ENCODE assay signal across 9 mouse cellular contexts in the genomic region with DNA sequence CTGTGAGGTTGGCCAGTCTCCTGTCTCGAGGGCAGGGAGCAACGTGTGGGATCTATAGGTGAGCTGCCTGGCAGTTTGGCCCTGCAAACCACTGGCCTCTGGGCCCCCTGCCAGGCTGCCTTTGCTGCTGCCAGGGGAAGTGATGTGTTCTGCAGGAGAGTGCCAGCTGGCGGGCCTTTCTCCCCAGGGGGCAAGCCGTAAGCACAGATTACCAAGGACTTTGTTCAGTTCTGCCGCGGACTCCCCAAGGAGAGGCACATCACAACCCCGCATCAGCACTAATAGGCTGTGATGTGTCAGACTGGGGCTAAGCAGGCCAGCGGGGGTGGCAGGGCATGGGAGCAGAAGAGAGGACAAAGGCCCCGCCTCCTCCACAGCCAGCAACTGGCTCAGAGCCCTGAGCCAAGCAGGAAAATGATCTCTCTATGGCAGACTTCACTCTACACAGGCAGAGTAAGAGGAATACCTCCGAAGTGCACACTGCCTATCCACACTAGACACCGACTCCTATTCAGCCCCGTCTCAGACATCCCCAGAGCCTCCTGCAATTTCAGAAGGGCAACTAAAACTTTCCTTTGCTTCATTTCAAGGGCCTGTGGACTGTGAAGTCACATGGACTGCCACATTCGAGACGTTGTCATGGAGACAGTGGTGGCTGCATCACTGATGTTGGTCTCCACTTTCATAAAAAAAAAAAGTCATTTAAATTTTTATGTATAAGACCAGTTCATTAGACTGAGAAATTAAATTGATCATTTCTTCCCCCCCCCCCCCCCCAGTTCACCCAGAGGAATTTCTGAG.
DNase-seq lines count a peak whose midpoint lies in the region; ATAC-seq lines count a peak whose summit lies in the region.
"Had no signal": no experiment of that assay in that cellular context is flagged by ENCODE, and none has a peak within 500 bp of the region (broad histone marks: within the 10 kb centered on the region; RNA-seq: fewer than 3 reads in every experiment).

No protein-coding gene starts in this region.

- H3K27me3 ChIP-seq in forebrain, embryonic 16.5 days (replicated peaks; ENCODE audit: control insufficient read depth, insufficient read depth, low read length): no peaks in the 10 kb centered on the region
- peaks cover 36% of the 10 kb centered on the region for H3K27me3 ChIP-seq in lung, embryonic 15.5 days

- H3K4me1 ChIP-seq in forebrain, embryonic 16.5 days (replicated peaks; ENCODE audit: control insufficient read depth, insufficient read depth, low read length): peaks cover 52% of the 10 kb centered on the region
- H3K4me1 ChIP-seq in lung, embryonic 15.5 days: peaks cover 10% of the 10 kb centered on the region

- ATAC-seq in forebrain, embryonic 16.5 days: peak; percentile 85
- ATAC-seq in lung, embryonic 15.5 days (ENCODE audit: borderline replicate concordance, extremely low read depth, low FRiP score, low TSS enrichment): peak; percentile 69
- no peak for ATAC-seq in CD4-positive, CD25-positive, alpha-beta regulatory T cell, adult 4 months

- DNase-seq in MN1 (ENCODE audit: low spot score): peak; percentile 94
- DNase-seq in cerebellum, adult 18-20 months: peak; percentile 65 to 67
- peak; percentile 83 to 92 for DNase-seq in heart, postnatal 14 days
- DNase-seq in kidney, postnatal 4 days: peak; percentile 72 to 82
- DNase-seq in retina, adult 2 months (ENCODE audit: low read depth, low spot score): peak; percentile 38

- no peak overlapping the region for H3K9ac ChIP-seq in forebrain, embryonic 16.5 days (replicated peaks; ENCODE audit: low read depth, low read length)
- H3K9ac ChIP-seq in lung, embryonic 15.5 days: no peak overlapping the region
- H3K9ac ChIP-seq: liver, embryonic 14.5 days had no signal

- 4% methylated on average over 14 of the region's 14 CpGs for WGBS in forebrain, embryonic 16.5 days
- WGBS in lung, embryonic 15.5 days: 22% methylated on average over 14 of the region's 14 CpGs

- H3K36me3 ChIP-seq in forebrain, embryonic 16.5 days (ENCODE audit: control insufficient read depth, insufficient read depth): no peaks in the 10 kb centered on the region
- no peaks in the 10 kb centered on the region for H3K36me3 ChIP-seq in lung, embryonic 15.5 days

- no peak overlapping the region for H3K4me3 ChIP-seq in forebrain, embryonic 16.5 days (replicated peaks; ENCODE audit: low read length)
- H3K4me3 ChIP-seq in lung, embryonic 15.5 days: no peak overlapping the region

- no peak overlapping the region for H3K4me2 ChIP-seq in forebrain, embryonic 16.5 days (ENCODE audit: low read length)
- no peak overlapping the region for H3K4me2 ChIP-seq in lung, embryonic 15.5 days

- peak overlapping the region; percentile 20; the same call in 1 of the 2 replicates for H3K27ac ChIP-seq in forebrain, embryonic 16.5 days (ENCODE audit: low read length)
- no peak overlapping the region; the same call in 1 of the 2 replicates for H3K27ac ChIP-seq in lung, embryonic 15.5 days
- H3K27ac ChIP-seq: liver, embryonic 14.5 days had no signal

- intact Hi-C loops in heart, postnatal 14 days (cut with DNase I): no loop called here

- no peaks in the 10 kb centered on the region for H3K9me3 ChIP-seq in forebrain, embryonic 16.5 days (ENCODE audit: control insufficient read depth, low read length)
- H3K9me3 ChIP-seq in lung, embryonic 15.5 days: no peaks in the 10 kb centered on the region

Comparison
In these comparisons a context has a peak if more than half of its experiments do, and no peak if none do; other contexts are left out.
1. DNase-seq: peak in every context shown above with its lines; median percentile 94 in MN1; 88 in heart, postnatal 14 days; 77 in kidney, postnatal 4 days; 66 in cerebellum, adult 18-20 months; 38 in retina, adult 2 months.